Mouse (Mus musculus) lung, postnatal 0 days (tissue): Measurements from ENCODE around the gene Sult5a1. TPM values are rescaled to one million over a fixed set of nuclear protein-coding genes. Genes with fewer than 3 reads are reported as not detected.
A peak's percentile ranks its signal among the peaks of the same experiment; 100 is the strongest.

Source experiments
- ATAC-seq: fragments of 200-750 bp; cut with Nextera tagmentation; 2 replicates; pipeline ENCODE4 v1.8.0; 2017; ENCODE audit warnings: moderate library complexity
- DNase-seq: peaks from one replicate; pipeline ENCODE4 v3.0.0-alpha.2; 2016; ENCODE audit warnings: low spot score
- H3K27ac ChIP-seq: fragments of 300-500 bp; sonication (generic); 2 replicates; pipeline ENCODE4 v1.5.1; 2014; ENCODE audit warnings: antibody characterized with exemption, mild to moderate bottlenecking, low read length, mixed read lengths
- H3K27me3 ChIP-seq: fragments of 300-500 bp; sonication (generic); replicated peaks from 2 replicates; pipeline ENCODE4 v1.6.1; 2014; ENCODE audit warnings: low read length, mixed read lengths; ENCODE audit not compliant: insufficient read depth
- H3K36me3 ChIP-seq: fragments of 300-500 bp; sonication (generic); 2 replicates; pipeline ENCODE4 v1.6.1; 2014; ENCODE audit warnings: low read length, mixed read lengths; ENCODE audit not compliant: insufficient read depth
- H3K4me1 ChIP-seq: fragments of 300-500 bp; sonication (generic); 2 replicates; pipeline ENCODE4 v1.6.1; 2014; ENCODE audit warnings: antibody characterized with exemption, low read depth, low read length, mixed read lengths; ENCODE audit not compliant: insufficient read depth
- H3K4me2 ChIP-seq: fragments of 300-500 bp; sonication (generic); replicated peaks from 2 replicates; pipeline ENCODE4 v1.6.1; 2014; ENCODE audit warnings: low read depth, mild to moderate bottlenecking, low read length, moderate library complexity, mixed read lengths
- H3K4me3 ChIP-seq: fragments of 300-500 bp; sonication (generic); 2 replicates; pipeline ENCODE4 v1.5.1; 2014; ENCODE audit warnings: low read depth, low read length
- H3K9ac ChIP-seq: fragments of 300-500 bp; sonication (generic); replicated peaks from 2 replicates; pipeline ENCODE4 v1.6.1; 2014; ENCODE audit warnings: low read depth, mild to moderate bottlenecking
- H3K9me3 ChIP-seq: fragments of 300-500 bp; sonication (generic); 2 replicates; pipeline ENCODE4 v1.6.1; 2016; ENCODE audit warnings: low read length, mixed read lengths
- CTCF ChIP-seq: IDR thresholded peaks from 2 replicates; pipeline ENCODE4 v1.5.1; 2016; ENCODE audit warnings: antibody characterized with exemption, mild to moderate bottlenecking
- EP300 ChIP-seq: IDR thresholded peaks from 2 replicates; pipeline ENCODE4 v1.6.1; 2016; ENCODE audit warnings: antibody characterized with exemption, mild to moderate bottlenecking, control low read depth
- WGBS: fragments of 180-500 bp; shearing (Covaris S2); extraction: QIAGEN DNeasy Blood & Tissue Kit; methylation state at CpG from one replicate; pipeline ENCODE4 v1.1.7; 2014; 5-methylcytosine and 5-hydroxymethylcytosine counted together
- polyA plus RNA-seq: library from polyadenylated mRNA; unstranded; fragments of >200 nt; fragmentation: Nextera tagmentation; extraction: Ambion mirVana; gene quantifications from 2 replicates; pipeline ENCODE4 v1.2.1, GENCODE M21; 2015

The Sult5a1 gene
- polyA plus RNA-seq, 1 experiment from 2014 or later: 18.3 TPM

DNA sequence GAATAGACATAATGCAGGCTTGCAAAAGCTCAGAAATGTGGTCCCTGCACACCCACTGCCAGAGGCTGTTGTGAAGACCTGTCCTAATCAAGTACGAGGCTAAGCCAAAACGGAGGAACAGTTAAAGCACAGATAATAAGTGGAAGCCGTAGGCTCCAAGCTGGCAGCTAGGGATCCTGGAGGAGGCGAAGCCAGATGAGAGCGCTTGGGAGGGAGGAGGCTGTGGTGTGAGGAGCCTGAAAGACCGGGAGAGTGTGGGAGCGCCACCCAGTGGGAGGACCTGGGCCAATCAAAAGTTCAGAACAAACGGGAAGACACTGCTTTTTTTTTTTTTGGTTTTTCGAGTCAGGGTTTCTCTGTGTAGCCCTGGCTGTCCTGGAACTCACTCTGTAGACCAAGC is 32.6 kb upstream of the Sult5a1 start:
- Histone ChIP-seq H3K4me1 (0 out of 2 replicates have a peak, but pooled peaks cover 1% of the 10 kb centered on the region), H3K36me3 (no peaks in the 10 kb centered on the region), H3K4me2 (0 out of 2 replicates have a peak overlapping the region, but pooled peaks have one; percentile 28), H3K27ac (no peak overlapping the region), H3K9me3 (no peaks in the 10 kb centered on the region), H3K9ac (no peak overlapping the region), H3K27me3 (no peaks in the 10 kb centered on the region), H3K4me3 (no peak overlapping the region)
- peak; percentile 52 for ATAC-seq
- DNase-seq: peak; percentile 94
- 2% methylated on average over 9 of the region's 9 CpGs for WGBS
- no peak for TF ChIP-seq EP300
- TF ChIP-seq CTCF: peak; percentile 77

- peak overlapping the region; percentile 55 for H3K27ac ChIP-seq
- DNase-seq (peak; percentile 50), ATAC-seq (no peak)
- 0 out of 2 replicates have a peak, but pooled peaks cover 2% of the 10 kb centered on the region for H3K4me1 ChIP-seq
- peak overlapping the region; percentile 51 for H3K4me2 ChIP-seq
- no peaks in the 10 kb centered on the region for H3K9me3 ChIP-seq
- no peaks in the 10 kb centered on the region for H3K27me3 ChIP-seq
- no peaks in the 10 kb centered on the region for H3K36me3 ChIP-seq
- no peak overlapping the region for H3K9ac ChIP-seq
- 35% methylated on average over 7 of the region's 7 CpGs for WGBS
- H3K4me3 ChIP-seq: no peak overlapping the region
- TF ChIP-seq EP300 (no peak), CTCF (no peak)
Observed at GRCm38 (mm10) chr8:123188841-123189240, 30.7 kb upstream of the Sult5a1 start.

DNA sequence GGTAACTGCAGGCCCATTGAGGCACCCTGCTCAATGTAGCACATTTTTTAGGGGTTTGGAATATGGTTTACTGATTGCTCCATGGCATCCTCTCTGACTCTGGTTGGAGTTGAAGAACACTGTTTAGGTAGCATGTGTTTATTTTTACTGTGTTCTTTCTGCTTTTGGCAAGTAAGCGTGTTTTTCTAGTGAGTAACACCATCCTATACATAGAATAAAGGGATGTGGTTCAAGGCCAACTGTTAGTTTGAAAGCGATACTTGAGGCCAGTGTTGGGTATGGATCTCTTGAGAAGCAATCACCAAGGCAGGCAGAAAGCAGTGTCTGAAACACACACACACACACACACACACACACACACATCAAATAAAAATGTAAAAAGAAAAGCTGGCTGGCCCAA is 29.9 kb upstream of the Sult5a1 start:
- Histone ChIP-seq H3K36me3 (no peaks in the 10 kb centered on the region), H3K27me3 (no peaks in the 10 kb centered on the region), H3K4me3 (peak overlapping the region; percentile 2; the same call in 1 of the 2 replicates), H3K9ac (no peak overlapping the region), H3K4me2 (peak overlapping the region; percentile 51), H3K9me3 (no peaks in the 10 kb centered on the region), H3K4me1 (0 out of 2 replicates have a peak, but pooled peaks cover 2% of the 10 kb centered on the region), H3K27ac (peak overlapping the region; percentile 55)
- WGBS: 43% methylated on average over 2 of the region's 2 CpGs
- DNase-seq (peak; percentile 7), ATAC-seq (no peak)
- TF ChIP-seq CTCF (no peak), EP300 (no peak)

DNA sequence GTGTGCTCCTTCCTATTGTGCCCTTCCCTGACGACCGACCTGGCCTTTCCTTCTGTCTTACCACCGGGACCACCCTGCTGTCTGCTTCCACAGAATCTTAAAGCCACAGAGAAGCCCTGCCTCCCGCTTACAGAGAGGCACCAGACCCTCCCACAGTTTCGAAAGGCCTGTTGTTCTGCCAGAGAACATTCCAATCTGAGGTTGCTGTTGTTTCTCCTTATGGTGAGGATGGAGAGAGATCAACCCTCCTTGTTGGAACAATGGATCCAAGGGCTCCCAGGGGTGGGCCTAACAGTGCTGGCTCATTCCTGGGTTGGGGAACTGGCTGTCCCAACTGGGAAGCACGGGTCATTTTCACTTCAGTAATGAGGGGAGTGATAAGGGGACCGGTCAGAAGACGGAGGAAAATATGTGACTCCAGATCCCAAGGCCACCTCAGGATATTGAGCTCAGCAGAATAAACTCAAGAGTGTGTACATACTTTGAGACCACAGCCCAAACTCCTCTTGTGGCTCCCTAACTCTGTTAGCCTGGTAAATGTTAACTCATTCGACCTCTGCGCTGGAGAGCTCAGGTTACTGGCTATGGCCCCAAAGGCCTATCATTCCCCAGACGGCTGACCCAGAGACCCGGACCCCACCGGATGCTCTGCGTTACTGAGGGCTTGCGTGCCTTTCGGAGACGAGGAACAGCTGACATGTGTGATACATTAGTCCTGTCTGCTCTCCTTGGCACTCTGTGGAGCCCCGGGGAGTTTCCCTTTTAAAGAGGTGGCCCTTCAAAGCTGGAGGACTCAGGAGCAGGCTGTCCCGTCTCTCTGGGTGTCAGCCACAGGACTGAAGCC is 27.7 kb upstream of the Sult5a1 start, which contains the start of gene Dpep1:
Gene Dpep1, plus strand, starts transcription at position 677 of the 844 bp plus-strand sequence.
- peak within 1 kb of the TSS; percentile 51 for H3K4me2 ChIP-seq
- 0 out of 2 replicates have a peak, but pooled peaks cover 2% of the 10 kb centered on the region for H3K4me1 ChIP-seq
- peak within 1 kb of the TSS; percentile 50 for H3K9ac ChIP-seq
- H3K36me3 ChIP-seq: no peaks in the 10 kb centered on the region
- H3K27ac ChIP-seq: peak within 1 kb of the TSS; percentile 89
- peak within 1 kb of the TSS; percentile 30 for H3K4me3 ChIP-seq
- peak; percentile 93 for DNase-seq
- WGBS: 18% methylated on average over 19 of the region's 19 CpGs
- no peaks in the 10 kb centered on the region for H3K9me3 ChIP-seq
- peak; percentile 82 for ATAC-seq
- TF ChIP-seq CTCF: no peak
- TF ChIP-seq EP300: peak; percentile 92
- H3K27me3 ChIP-seq: no peaks in the 10 kb centered on the region

- DNase-seq (no peak), ATAC-seq (no peak)
- no peaks in the 10 kb centered on the region for H3K27me3 ChIP-seq
- no peak overlapping the region for H3K9ac ChIP-seq
- H3K4me3 ChIP-seq: no peak overlapping the region
- TF ChIP-seq CTCF (no peak), EP300 (no peak)
- no peak overlapping the region for H3K27ac ChIP-seq
- 57% methylated on average over 3 of the region's 3 CpGs for WGBS
- H3K4me2 ChIP-seq: no peak overlapping the region
- no peaks in the 10 kb centered on the region for H3K36me3 ChIP-seq
- H3K4me1 ChIP-seq: 0 out of 2 replicates have a peak, but pooled peaks cover 2% of the 10 kb centered on the region
- no peaks in the 10 kb centered on the region for H3K9me3 ChIP-seq
Observed at GRCm38 (mm10) chr8:123181391-123181790, 23.3 kb upstream of the Sult5a1 start.

DNA sequence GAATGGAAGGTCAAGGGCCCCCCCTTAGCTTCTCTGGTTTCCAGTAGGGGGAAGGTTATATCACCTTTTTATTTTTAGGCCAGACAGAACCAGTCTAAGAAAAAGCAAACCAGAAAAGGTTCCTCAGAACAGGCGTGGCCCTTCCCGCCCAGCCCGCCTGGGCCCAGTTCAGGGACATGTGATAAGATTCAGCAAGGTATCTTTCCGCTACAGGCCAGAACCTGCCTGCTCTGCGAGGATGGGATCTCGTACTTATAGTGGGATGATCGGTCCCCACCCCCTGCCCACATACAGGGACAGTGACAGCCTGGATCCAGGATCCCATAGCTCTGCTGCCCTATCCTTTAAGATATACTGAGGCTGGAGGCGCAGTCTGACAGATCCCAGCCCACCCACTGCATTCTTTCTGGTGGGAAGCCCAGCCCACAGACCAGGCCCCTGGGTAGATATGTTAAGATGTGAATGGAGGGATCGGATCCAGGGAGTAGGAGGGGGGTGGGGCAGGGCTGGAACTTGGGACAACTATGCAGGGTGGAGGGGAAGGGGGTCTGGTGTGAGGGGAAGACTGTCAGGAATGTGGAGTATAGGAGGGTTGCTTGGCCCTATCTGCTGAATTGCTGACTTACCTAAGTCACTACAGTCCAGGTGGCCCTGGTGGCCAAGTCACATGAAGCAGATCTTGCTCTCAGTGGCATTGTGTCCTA is 1.9 kb downstream of the Sult5a1 start:
- peaks cover 5% of the 10 kb centered on the region; the same call in 1 of the 2 replicates for H3K4me1 ChIP-seq
- no peaks in the 10 kb centered on the region for H3K27me3 ChIP-seq
- H3K9ac ChIP-seq: no peak overlapping the region
- no peaks in the 10 kb centered on the region for H3K36me3 ChIP-seq
- H3K4me2 ChIP-seq: no peak overlapping the region
- no peak overlapping the region for H3K27ac ChIP-seq
- no peak overlapping the region for H3K4me3 ChIP-seq
- WGBS: 71% methylated on average over 9 of the region's 9 CpGs
- DNase-seq: no peak
- no peaks in the 10 kb centered on the region for H3K9me3 ChIP-seq
- ATAC-seq: no peak
- TF ChIP-seq EP300 (no peak), CTCF (no peak)
